Comparison of ENCODE assay signal across 29 mouse cellular contexts in the genomic region with DNA sequence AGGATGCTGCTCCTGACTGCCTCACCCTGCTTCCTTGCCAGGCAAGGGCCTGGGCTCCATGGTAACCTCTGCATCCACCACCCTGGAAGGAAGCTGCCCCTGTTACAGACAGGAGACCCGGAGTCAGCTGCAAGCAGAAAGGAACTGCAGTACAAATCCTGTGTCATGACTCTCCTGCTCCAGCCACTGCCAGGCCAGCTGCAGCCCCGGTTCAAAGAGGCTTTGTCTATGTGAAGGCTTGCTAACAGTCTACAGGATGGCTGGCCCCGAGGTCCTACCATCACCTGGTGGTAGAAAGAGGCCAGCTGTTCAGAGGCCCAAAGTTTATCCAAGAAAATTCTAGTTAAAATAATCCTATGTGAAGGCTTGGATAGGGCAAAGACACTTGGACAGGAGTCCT. TPM values are rescaled to one million over a fixed set of nuclear protein-coding genes. Genes with fewer than 3 reads are reported as not detected.
"Had no signal": no experiment of that assay in that cellular context is flagged by ENCODE, and none has a peak within 500 bp of the region (broad histone marks: within the 10 kb centered on the region; RNA-seq: fewer than 3 reads in every experiment).

No protein-coding gene starts in this region.

- ATAC-seq: intestine, embryonic 15.5 days; liver, postnatal 0 days; midbrain, embryonic 13.5 days; midbrain, embryonic 16.5 days had no signal

- H3K4me3 ChIP-seq: intestine, embryonic 15.5 days; limb, embryonic 12.5 days; limb, embryonic 15.5 days; lung, embryonic 15.5 days; megakaryocyte, embryonic 14.5 days; midbrain, embryonic 10.5 days; midbrain, embryonic 13.5 days; myocyte; neural tube, embryonic 13.5 days; stomach, embryonic 15.5 days had no signal

- H3K27ac ChIP-seq: intestine, embryonic 15.5 days; kidney, postnatal 0 days; limb, embryonic 12.5 days; limb, embryonic 15.5 days; liver, embryonic 14.5 days; lung, embryonic 15.5 days; midbrain, embryonic 10.5 days; midbrain, embryonic 13.5 days; neural tube, embryonic 13.5 days; stomach, embryonic 15.5 days had no signal

- DNase-seq: kidney, adult 2 months; kidney, postnatal 25 days; left cerebral cortex, postnatal 4 days; liver, postnatal 0 days; lung, postnatal 10 days; lung, postnatal 36 days; retina, postnatal 1 day; right cerebral cortex, postnatal 25 days; spleen, adult 18-20 months; thymus, postnatal 25 days had no signal

RNA-seq across cellular contexts. Expression of a gene that starts 11.4 kb away (rescaled TPM):
- total RNA-seq: layer of hippocampus, postnatal 10 days; left cerebral cortex, adult 18-20 months; left cerebral cortex, postnatal 14 days; left cerebral cortex, postnatal 4 days; monocyte, adult 5-6 weeks; neutrophil, adult 5-6 weeks had no signal
- polyA plus RNA-seq: limb, embryonic 12.5 days; limb, embryonic 15.5 days; liver, embryonic 11.5 days; lung, embryonic 15.5 days; midbrain, embryonic 10.5 days; midbrain, embryonic 13.5 days; midbrain, embryonic 16.5 days; myocyte; neural tube, embryonic 13.5 days had no signal

RNA-seq across cellular contexts. Expression of a gene that starts 13.0 kb away (rescaled TPM):
- total RNA-seq: neutrophil, adult 5-6 weeks had no signal

RNA-seq across cellular contexts. Expression of a gene that starts 19.9 kb away (rescaled TPM):
- total RNA-seq: monocyte, adult 5-6 weeks; neutrophil, adult 5-6 weeks had no signal
